Mouse (Mus musculus) embryo, embryonic 11.5 days (tissue): ENCODE results near the gene Ccl28.
"Not testable (repeated sequence)": the region's sequence is repeated elsewhere in the genome, so short reads cannot be mapped to it uniquely, and the experiment has no call there.

Experiments
- DNase-seq: peaks from one replicate; pipeline ENCODE4 v3.0.0-alpha.2; 2012; ENCODE audit warnings: low read depth, low spot score

Ccl28 gene

GRCm38 (mm10) chr13:119648891-119649698 lies 25.5 kb downstream of the Ccl28 start:
- no peak for DNase-seq

DNA sequence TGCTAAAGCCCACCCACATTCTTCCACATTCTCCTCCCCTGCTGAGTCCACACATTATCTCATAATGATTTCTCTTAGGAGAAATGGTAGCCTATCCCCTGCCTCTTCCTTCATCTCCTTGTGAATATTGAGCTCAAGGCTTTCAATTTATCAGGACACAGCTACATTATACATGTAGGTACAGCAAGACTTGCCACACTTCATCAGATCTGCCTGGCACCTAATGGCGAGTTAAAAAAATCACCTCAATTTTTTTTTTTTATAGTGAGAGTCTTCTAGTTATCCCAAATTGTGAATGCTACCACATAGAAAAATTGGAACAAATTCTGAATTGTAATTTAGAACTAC lies 26.1 kb downstream of the Ccl28 start:
- DNase-seq = no peak

GRCm38 (mm10) chr13:119654734-119655133 lies 31.1 kb downstream of the Ccl28 start:
- DNase-seq = no peak

DNA sequence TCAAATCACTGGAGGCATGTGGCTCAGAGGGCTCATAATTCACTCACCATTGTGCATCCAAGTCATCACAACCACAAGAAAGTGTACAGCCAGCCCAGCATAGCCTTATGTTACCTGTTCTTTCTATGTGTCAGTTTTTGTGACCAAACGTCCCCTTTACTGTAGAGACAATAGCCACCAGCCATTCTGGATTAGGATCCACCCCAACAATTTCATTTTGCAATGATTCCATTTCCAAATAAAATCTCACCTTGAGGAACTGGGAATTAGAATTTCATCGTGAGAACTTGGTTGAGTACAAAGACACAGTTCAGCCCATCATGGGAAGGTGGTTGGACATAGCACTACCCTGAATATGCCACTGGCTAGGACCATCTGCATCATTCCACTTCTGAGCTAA lies 32.6 kb downstream of the Ccl28 start:
- no peak for DNase-seq

- DNase-seq = no peak
Measured at GRCm38 (mm10) chr13:119656846-119657416, 33.3 kb downstream of the Ccl28 start.

- not testable (repeated sequence) for DNase-seq
Measured at GRCm38 (mm10) chr13:119661420-119661819, 37.8 kb downstream of the Ccl28 start.

DNA sequence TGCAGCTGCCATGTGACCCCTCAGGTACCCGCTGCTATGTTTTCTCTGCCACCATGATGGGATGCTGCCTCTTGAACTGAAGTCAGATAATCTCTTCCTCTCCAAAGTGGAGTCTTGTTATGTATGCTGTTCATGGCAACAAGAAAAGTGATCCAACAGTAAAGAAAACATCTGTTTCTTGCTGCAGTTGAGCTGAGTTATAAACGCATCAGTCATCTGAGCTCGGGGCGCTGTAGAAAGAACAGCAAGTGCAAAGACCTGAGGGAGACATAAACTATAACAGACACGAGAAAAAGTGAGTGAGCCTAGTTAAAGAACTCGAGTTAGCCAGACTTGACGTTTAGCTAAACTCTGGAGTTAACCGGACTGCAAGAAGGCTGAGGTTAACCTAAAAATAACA lies 55.2 kb downstream of the Ccl28 start:
- DNase-seq = no peak

DNA sequence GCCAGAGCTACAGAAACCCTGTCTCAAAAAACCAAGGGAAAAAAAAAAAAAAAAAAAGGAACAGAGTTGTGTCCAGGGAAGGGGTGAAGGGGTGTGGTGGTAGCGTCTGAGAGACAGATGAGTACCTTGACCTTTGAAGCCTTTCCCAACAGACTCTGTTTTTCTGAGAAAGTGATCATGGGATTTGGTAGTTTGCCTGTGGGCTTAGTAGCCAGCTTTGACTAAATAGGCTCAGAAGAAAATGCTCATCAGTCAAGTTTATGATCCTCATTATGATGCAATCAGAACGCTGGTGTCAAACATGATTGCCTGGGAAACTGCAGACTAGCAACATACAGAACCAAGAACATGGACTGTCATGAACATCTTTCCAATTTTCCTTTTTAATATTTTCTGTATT lies 56.1 kb downstream of the Ccl28 start:
- no peak for DNase-seq

- DNase-seq = no peak
Measured at GRCm38 (mm10) chr13:119681161-119681560, 57.5 kb downstream of the Ccl28 start.

GRCm38 (mm10) chr13:119684416-119685177 lies 61.0 kb downstream of the Ccl28 start:
- DNase-seq = no peak

GRCm38 (mm10) chr13:119689709-119690038 lies 66.1 kb downstream of the Ccl28 start:
- no peak for DNase-seq

DNA sequence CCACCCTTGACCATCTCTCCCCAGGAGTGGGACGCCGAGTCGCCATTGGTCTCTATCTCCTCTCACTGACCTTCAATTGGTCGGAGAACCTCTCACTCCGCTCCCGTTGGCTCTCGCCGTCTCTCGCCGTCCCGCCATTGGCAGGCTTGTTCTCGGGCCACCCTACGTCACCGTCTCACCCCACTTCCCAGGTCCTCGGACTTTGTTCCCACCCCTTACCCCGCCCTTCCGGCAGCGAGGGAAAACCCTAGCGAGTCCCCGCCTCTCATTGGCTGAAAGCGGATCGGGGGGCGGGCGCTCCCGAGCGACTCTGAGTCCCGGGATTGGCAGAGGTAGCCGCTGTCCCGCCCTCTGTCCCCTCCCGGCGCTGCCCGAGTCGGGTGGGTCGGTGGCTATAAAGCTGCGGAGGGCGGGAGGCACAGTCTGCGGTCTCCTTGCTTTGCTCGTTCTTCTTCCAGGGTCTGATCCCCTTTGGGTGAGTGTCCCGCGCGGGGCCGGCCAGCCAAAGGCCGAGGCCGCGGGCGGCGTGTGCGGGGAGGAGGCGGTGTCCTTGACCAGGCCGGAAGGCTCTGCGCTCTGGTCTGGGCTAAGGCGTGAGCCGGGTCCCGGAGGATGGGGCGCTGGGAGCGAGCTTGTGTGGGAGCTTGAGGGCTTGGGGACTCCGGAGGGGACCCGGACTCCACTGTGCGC lies 66.6 kb downstream of the Ccl28 start, which contains the start of gene Hmgcs1:
TSS of gene Hmgcs1 (plus strand) at position 341 of the 690 bp plus-strand sequence.
- DNase-seq = peak; percentile 99

GRCm38 (mm10) chr13:119690876-119691620 lies 67.4 kb downstream of the Ccl28 start:
- DNase-seq = no peak

GRCm38 (mm10) chr13:119691958-119692357 lies 68.3 kb downstream of the Ccl28 start:
- DNase-seq = not testable (repeated sequence)

- DNase-seq = no peak
Measured at GRCm38 (mm10) chr13:119695676-119696075, 72.1 kb downstream of the Ccl28 start.

GRCm38 (mm10) chr13:119696496-119696895 lies 72.9 kb downstream of the Ccl28 start:
- DNase-seq = no peak

GRCm38 (mm10) chr13:119698436-119698835 lies 74.8 kb downstream of the Ccl28 start:
- no peak for DNase-seq
